ENCODE assay signal across 9 mouse cellular contexts in genomic region chr7:27162780-27163449, GRCm38 (mm10). TPM values are rescaled to one million over a fixed set of nuclear protein-coding genes. Genes with fewer than 3 reads are reported as not detected.
DNase-seq lines count a peak whose midpoint lies in the region; ATAC-seq and TF ChIP-seq lines count a peak whose summit lies in the region.
"Had no signal": no experiment of that assay in that cellular context is flagged by ENCODE, and none has a peak within 500 bp of the region (broad histone marks: within the 10 kb centered on the region; RNA-seq: fewer than 3 reads in every experiment).

No protein-coding gene starts in this region.

- WGBS in forebrain, embryonic 10.5 days: 86% methylated on average over 5 of the region's 5 CpGs
- 86% methylated on average over 5 of the region's 5 CpGs for WGBS in forebrain, embryonic 11.5 days
- 80% methylated on average over 5 of the region's 5 CpGs for WGBS in lung, embryonic 14.5 days
- WGBS in intestine, embryonic 15.5 days: 76% methylated on average over 5 of the region's 5 CpGs
- 48% methylated on average over 5 of the region's 5 CpGs for WGBS in olfactory bulb, adult 2 months

- no peak overlapping the region for H3K9ac ChIP-seq in forebrain, embryonic 11.5 days (ENCODE audit: low read length)
- H3K9ac ChIP-seq in lung, embryonic 14.5 days: peak overlapping the region; percentile 85
- peak overlapping the region; percentile 20; the same call in 1 of the 2 replicates for H3K9ac ChIP-seq in intestine, embryonic 15.5 days

- peaks cover 73% of the 10 kb centered on the region for H3K36me3 ChIP-seq in forebrain, embryonic 10.5 days (replicated peaks)
- peaks cover 6% of the 10 kb centered on the region; the same call in 1 of the 2 replicates for H3K36me3 ChIP-seq in forebrain, embryonic 11.5 days (ENCODE audit: control insufficient read depth, insufficient read depth, low read length)
- H3K36me3 ChIP-seq in lung, embryonic 14.5 days (ENCODE audit: insufficient read depth): peaks cover 64% of the 10 kb centered on the region
- H3K36me3 ChIP-seq in intestine, embryonic 15.5 days: peaks cover 17% of the 10 kb centered on the region; the same call in 1 of the 2 replicates

- H3K27ac ChIP-seq in forebrain, embryonic 10.5 days: no peak overlapping the region
- no peak overlapping the region for H3K27ac ChIP-seq in forebrain, embryonic 11.5 days (ENCODE audit: low read depth, low read length)
- no peak overlapping the region; the same call in 1 of the 2 replicates for H3K27ac ChIP-seq in lung, embryonic 14.5 days (ENCODE audit: low read depth)
- no peak overlapping the region for H3K27ac ChIP-seq in intestine, embryonic 15.5 days
- no peak overlapping the region for H3K27ac ChIP-seq in olfactory bulb, adult 2 months (ENCODE audit: insufficient read depth, low read depth, low read length)

- no peak for TF ChIP-seq POLR2A in olfactory bulb, adult 2 months (IDR thresholded peaks at IDR 0.05; ENCODE audit: insufficient read depth, low read depth, low read length)

- peak overlapping the region; percentile 77; the same call in 1 of the 2 replicates for H3K4me3 ChIP-seq in forebrain, embryonic 10.5 days
- H3K4me3 ChIP-seq in forebrain, embryonic 11.5 days (ENCODE audit: low read depth, low read length): no peak overlapping the region
- H3K4me3 ChIP-seq in lung, embryonic 14.5 days (ENCODE audit: low read depth, low read length): peak overlapping the region; percentile 12; the same call in 1 of the 2 replicates
- no peak overlapping the region for H3K4me3 ChIP-seq in intestine, embryonic 15.5 days (replicated peaks)
- peak overlapping the region; percentile 15; the same call in 1 of the 2 replicates for H3K4me3 ChIP-seq in olfactory bulb, adult 2 months (ENCODE audit: insufficient read depth, low read depth, low read length)

- H3K4me2 ChIP-seq in forebrain, embryonic 11.5 days (ENCODE audit: low read depth, low read length, severe bottlenecking): no peak overlapping the region
- peak overlapping the region; percentile 82 for H3K4me2 ChIP-seq in lung, embryonic 14.5 days
- peak overlapping the region; percentile 78; the same call in 1 of the 2 replicates for H3K4me2 ChIP-seq in intestine, embryonic 15.5 days (replicated peaks)

- TF ChIP-seq CTCF in lung, embryonic 14.5 days (IDR thresholded peaks at IDR 0.05; ENCODE audit: low read depth): no peak
- TF ChIP-seq CTCF in olfactory bulb, adult 2 months (IDR thresholded peaks at IDR 0.05; ENCODE audit: insufficient read depth, low read depth, low read length): no peak

- no peaks in the 10 kb centered on the region for H3K9me3 ChIP-seq in forebrain, embryonic 10.5 days
- H3K9me3 ChIP-seq in forebrain, embryonic 11.5 days (ENCODE audit: control insufficient read depth, low read length): no peaks in the 10 kb centered on the region
- H3K9me3 ChIP-seq in lung, embryonic 14.5 days (ENCODE audit: low read depth, low read length): no peaks in the 10 kb centered on the region
- no peaks in the 10 kb centered on the region for H3K9me3 ChIP-seq in intestine, embryonic 15.5 days

- H3K4me1 ChIP-seq in forebrain, embryonic 10.5 days: peaks cover 65% of the 10 kb centered on the region
- peaks cover 26% of the 10 kb centered on the region for H3K4me1 ChIP-seq in forebrain, embryonic 11.5 days (replicated peaks; ENCODE audit: control insufficient read depth, insufficient read depth, low read length)
- H3K4me1 ChIP-seq in lung, embryonic 14.5 days (ENCODE audit: insufficient read depth): peaks cover 18% of the 10 kb centered on the region
- H3K4me1 ChIP-seq in intestine, embryonic 15.5 days (replicated peaks): peaks cover 55% of the 10 kb centered on the region
- H3K4me1 ChIP-seq in olfactory bulb, adult 2 months (ENCODE audit: control insufficient read depth, insufficient read depth, low read length): peaks cover 53% of the 10 kb centered on the region

- no peak for DNase-seq in forebrain, embryonic 10.5 days (ENCODE audit: extremely low spot score, low spot score)
- DNase-seq in forebrain, embryonic 11.5 days (ENCODE audit: low spot score): no peak
- DNase-seq in lung, embryonic 14.5 days: no peak
- DNase-seq in lung, postnatal 25 days (ENCODE audit: low spot score): no peak
- no peak for DNase-seq in ovary, postnatal 14 days (ENCODE audit: low spot score)
- DNase-seq in left cerebral cortex, postnatal 25 days (ENCODE audit: low spot score in 2 of 2): no peak
- DNase-seq: kidney, adult 11 months had no signal

- H3K27me3 ChIP-seq in forebrain, embryonic 10.5 days (ENCODE audit: poor library complexity, severe bottlenecking): no peaks in the 10 kb centered on the region
- H3K27me3 ChIP-seq in forebrain, embryonic 11.5 days (ENCODE audit: control insufficient read depth, insufficient read depth, low read length): no peaks in the 10 kb centered on the region
- no peaks in the 10 kb centered on the region for H3K27me3 ChIP-seq in lung, embryonic 14.5 days (ENCODE audit: insufficient read depth, low read length)
- H3K27me3 ChIP-seq in intestine, embryonic 15.5 days (replicated peaks): no peaks in the 10 kb centered on the region

- ATAC-seq in forebrain, embryonic 11.5 days (replicated peaks; ENCODE audit: low FRiP score): no peak
- no peak for ATAC-seq in lung, embryonic 14.5 days (ENCODE audit: insufficient read depth)
- no peak for ATAC-seq in intestine, embryonic 15.5 days

- intact Hi-C loops in left cerebral cortex, postnatal 25 days (cut with DNase I): no loop called here

RNA-seq across cellular contexts. Expression of gene Egln2, which starts 3.7 kb away (rescaled TPM):
- 73.7 and 74.0 TPM in 2 replicates for polyA plus RNA-seq in forebrain, embryonic 10.5 days (2016; fragmentation: Nextera tagmentation; extraction: Ambion mirVana)
- polyA plus RNA-seq in forebrain, embryonic 11.5 days (2014; fragmentation: Nextera tagmentation; extraction: Ambion mirVana): 60.7 and 70.2 TPM in 2 replicates
- polyA plus RNA-seq in lung, embryonic 14.5 days (2014; fragmentation: Nextera tagmentation; extraction: Ambion mirVana): 48.4 and 50.0 TPM in 2 replicates
- polyA plus RNA-seq in intestine, embryonic 15.5 days (2015; fragmentation: Nextera tagmentation; extraction: Ambion mirVana): 68.1 and 73.0 TPM in 2 replicates
- not detected in 2 replicates for polyA plus RNA-seq in olfactory bulb, adult 2 months (2012; ENCODE audit: insufficient read depth, insufficient read length, low replicate concordance, missing spikeins)
- 100 to 1,000 TPM in 1 of 2 experiments, 10 to 100 TPM in 1; 98.1 to 101 TPM for total RNA-seq in left cerebral cortex, postnatal 25 days (2021)

RNA-seq across cellular contexts. Expression of gene Cyp2t4, which starts 9.4 kb away (rescaled TPM):
- polyA plus RNA-seq in forebrain, embryonic 10.5 days (2016; fragmentation: Nextera tagmentation; extraction: Ambion mirVana): 0.12 and 0.16 TPM in 2 replicates
- 0.27 TPM in 1 of 2 replicates, not detected in the other for polyA plus RNA-seq in forebrain, embryonic 11.5 days (2014; fragmentation: Nextera tagmentation; extraction: Ambion mirVana)
- 0.11 and 0.20 TPM in 2 replicates for polyA plus RNA-seq in lung, embryonic 14.5 days (2014; fragmentation: Nextera tagmentation; extraction: Ambion mirVana)
- 0.09 and 0.16 TPM in 2 replicates for polyA plus RNA-seq in intestine, embryonic 15.5 days (2015; fragmentation: Nextera tagmentation; extraction: Ambion mirVana)
- not detected in 2 replicates for polyA plus RNA-seq in olfactory bulb, adult 2 months (2012; ENCODE audit: insufficient read depth, insufficient read length, low replicate concordance, missing spikeins)
- total RNA-seq in left cerebral cortex, postnatal 25 days (2021): not detected

RNA-seq across cellular contexts. Expression of gene Rab4b, which starts 15.8 kb away (rescaled TPM):
- 55.2 and 56.3 TPM in 2 replicates for polyA plus RNA-seq in forebrain, embryonic 10.5 days (2016; fragmentation: Nextera tagmentation; extraction: Ambion mirVana)
- polyA plus RNA-seq in forebrain, embryonic 11.5 days (2014; fragmentation: Nextera tagmentation; extraction: Ambion mirVana): 52.3 and 52.5 TPM in 2 replicates
- polyA plus RNA-seq in lung, embryonic 14.5 days (2014; fragmentation: Nextera tagmentation; extraction: Ambion mirVana): 59.4 and 62.1 TPM in 2 replicates
- polyA plus RNA-seq in intestine, embryonic 15.5 days (2015; fragmentation: Nextera tagmentation; extraction: Ambion mirVana): 65.4 and 66.3 TPM in 2 replicates
- not detected in 2 replicates for polyA plus RNA-seq in olfactory bulb, adult 2 months (2012; ENCODE audit: insufficient read depth, insufficient read length, low replicate concordance, missing spikeins)
- 10 to 100 TPM; 85.3 to 91.2 TPM for total RNA-seq in left cerebral cortex, postnatal 25 days (2021)

RNA-seq across cellular contexts. Expression of gene Gm21983, which starts 18.0 kb away (rescaled TPM):
- not detected in 2 replicates for polyA plus RNA-seq in forebrain, embryonic 10.5 days (2016; fragmentation: Nextera tagmentation; extraction: Ambion mirVana)
- polyA plus RNA-seq in forebrain, embryonic 11.5 days (2014; fragmentation: Nextera tagmentation; extraction: Ambion mirVana): 0.98 TPM in 1 of 2 replicates, not detected in the other
- polyA plus RNA-seq in lung, embryonic 14.5 days (2014; fragmentation: Nextera tagmentation; extraction: Ambion mirVana): 0.55 and 1.5 TPM in 2 replicates
- polyA plus RNA-seq in intestine, embryonic 15.5 days (2015; fragmentation: Nextera tagmentation; extraction: Ambion mirVana): not detected in 2 replicates
- not detected in 2 replicates for polyA plus RNA-seq in olfactory bulb, adult 2 months (2012; ENCODE audit: insufficient read depth, insufficient read length, low replicate concordance, missing spikeins)
- total RNA-seq in left cerebral cortex, postnatal 25 days (2021): not detected

RNA-seq across cellular contexts. Expression of gene Mia, which starts 18.0 kb away (rescaled TPM):
- 1.1 and 1.7 TPM in 2 replicates for polyA plus RNA-seq in forebrain, embryonic 10.5 days (2016; fragmentation: Nextera tagmentation; extraction: Ambion mirVana)
- polyA plus RNA-seq in forebrain, embryonic 11.5 days (2014; fragmentation: Nextera tagmentation; extraction: Ambion mirVana): 1.6 and 2.4 TPM in 2 replicates
- polyA plus RNA-seq in lung, embryonic 14.5 days (2014; fragmentation: Nextera tagmentation; extraction: Ambion mirVana): 155 and 161 TPM in 2 replicates
- polyA plus RNA-seq in intestine, embryonic 15.5 days (2015; fragmentation: Nextera tagmentation; extraction: Ambion mirVana): 6.4 and 9.4 TPM in 2 replicates
- not detected in 2 replicates for polyA plus RNA-seq in olfactory bulb, adult 2 months (2012; ENCODE audit: insufficient read depth, insufficient read length, low replicate concordance, missing spikeins)
- 1 to 10 TPM in 1 of 2 experiments, under 1 TPM in 1; 0.62 to 1.7 TPM for total RNA-seq in left cerebral cortex, postnatal 25 days (2021)

Comparison
In these comparisons a context has a peak if more than half of its experiments do, and no peak if none do; other contexts are left out.
1. H3K4me3 ChIP-seq: peak in forebrain, embryonic 10.5 days (single experiment), lung, embryonic 14.5 days (single experiment) and olfactory bulb, adult 2 months (single experiment); none in forebrain, embryonic 11.5 days (single experiment) and intestine, embryonic 15.5 days (single experiment).
2. RNA of gene Rab4b, which starts 15.8 kb away (polyA plus RNA-seq): 65.4 to 66.3 TPM in intestine, embryonic 15.5 days, 59.4 to 62.1 TPM in lung, embryonic 14.5 days, 55.2 to 56.3 TPM in forebrain, embryonic 10.5 days and 52.3 to 52.5 TPM in forebrain, embryonic 11.5 days; not detected in olfactory bulb, adult 2 months; every median in the first group is over 10 times any median in the second.